Mouse (Mus musculus) ES-Bruce4 (cell line): ENCODE data around the gene Phlda3.

Experiments used
- CTCF ChIP-seq: IDR thresholded peaks from one replicate; pipeline ENCODE4 v1.8.1; 2011; ENCODE audit warnings: low read depth, low read length
- EP300 ChIP-seq: IDR thresholded peaks from 2 replicates; pipeline ENCODE4 v1.6.1; 2011; ENCODE audit warnings: low read depth, low read length; ENCODE audit not compliant: insufficient read depth

DNA sequence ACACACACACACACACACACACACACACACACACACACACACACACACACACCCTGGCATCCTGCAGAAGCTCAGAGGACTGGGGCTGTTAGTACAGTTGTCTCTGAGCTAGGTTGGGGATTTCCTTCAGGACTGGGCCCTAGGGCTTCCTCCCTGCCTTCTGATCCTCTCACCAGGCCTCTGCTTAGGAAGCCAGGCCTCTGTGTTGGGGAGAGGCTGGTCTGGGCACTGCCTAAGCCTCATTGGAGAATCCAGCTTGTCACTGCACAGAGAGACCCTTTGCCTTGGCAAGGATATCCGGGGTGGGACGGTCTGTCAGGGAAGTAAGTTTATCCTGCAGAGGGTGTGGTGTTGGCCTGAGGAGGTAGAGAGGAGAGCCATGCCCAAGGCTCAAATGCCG is 35.6 kb upstream of the Phlda3 start:
- no peak for TF ChIP-seq CTCF
- no peak for TF ChIP-seq EP300
